Mouse (Mus musculus) lung, postnatal 10 days (tissue): Measurements from ENCODE around the gene Casp2.

Experiments
- DNase-seq: peaks from one replicate; pipeline ENCODE4 v3.0.0; 2021

Casp2 gene

GRCm38 (mm10) chr6:42264626-42265312, at the start of gene Casp2:
Gene Casp2 (plus strand): TSS chr6:42264985.
- peak; percentile 99 for DNase-seq

- DNase-seq = no peak
Measured at GRCm38 (mm10) chr6:42215028-42215427, 49.8 kb upstream of the Casp2 start, which contains the start of gene Tas2r144. Gene Tas2r144 (plus strand): TSS chr6:42215328.

- no peak for DNase-seq
Measured at GRCm38 (mm10) chr6:42222286-42222685, 42.5 kb upstream of the Casp2 start.

- no peak for DNase-seq
Measured at GRCm38 (mm10) chr6:42225046-42225445, 39.7 kb upstream of the Casp2 start.

- DNase-seq = peak; percentile 76
Measured at GRCm38 (mm10) chr6:42227240-42228101, 37.3 kb upstream of the Casp2 start.

GRCm38 (mm10) chr6:42229610-42230009, 35.2 kb upstream of the Casp2 start:
- DNase-seq = no peak

- no peak for DNase-seq
Measured at GRCm38 (mm10) chr6:42231191-42231590, 33.6 kb upstream of the Casp2 start.

GRCm38 (mm10) chr6:42237276-42237805, 27.4 kb upstream of the Casp2 start:
- DNase-seq = no peak

GRCm38 (mm10) chr6:42241311-42242045, 23.3 kb upstream of the Casp2 start:
- DNase-seq = peak; percentile 64

- DNase-seq = peak; percentile 94
Measured at GRCm38 (mm10) chr6:42245711-42246353, 19.0 kb upstream of the Casp2 start, which contains the start of gene Gstk1. Gene Gstk1 (plus strand): TSS chr6:42245935.

- DNase-seq = peak; percentile 82
Measured at GRCm38 (mm10) chr6:42247173-42247572, 17.6 kb upstream of the Casp2 start.

GRCm38 (mm10) chr6:42247981-42248380, 16.8 kb upstream of the Casp2 start:
- DNase-seq = no peak

- no peak for DNase-seq
Measured at GRCm38 (mm10) chr6:42251791-42252190, 13.0 kb upstream of the Casp2 start.

GRCm38 (mm10) chr6:42253103-42253502, 11.7 kb upstream of the Casp2 start:
- no peak for DNase-seq

GRCm38 (mm10) chr6:42257303-42257863, 7.4 kb upstream of the Casp2 start:
- DNase-seq = peak; percentile 78

GRCm38 (mm10) chr6:42260430-42260829, 4.4 kb upstream of the Casp2 start:
- peak; percentile 49 for DNase-seq

GRCm38 (mm10) chr6:42261524-42262170, 3.1 kb upstream of the Casp2 start, which contains the start of gene Tmem139:
Gene Tmem139 (plus strand): TSS chr6:42261970.
- peak; percentile 78 for DNase-seq

GRCm38 (mm10) chr6:42265391-42266330, 876 bp downstream of the Casp2 start:
- DNase-seq = peak; percentile 10

GRCm38 (mm10) chr6:42270817-42271216, 6.0 kb downstream of the Casp2 start:
- DNase-seq = no peak

GRCm38 (mm10) chr6:42276151-42276550, 11.4 kb downstream of the Casp2 start:
- no peak for DNase-seq
